Mouse (Mus musculus): Measurements from ENCODE around the gene D8Ertd738e. TPM values are rescaled to one million over a fixed set of nuclear protein-coding genes. Genes with fewer than 3 reads are reported as not detected.
"Not testable (repeated sequence)": the region's sequence is repeated elsewhere in the genome, so short reads cannot be mapped to it uniquely, and the experiment has no call there.

Gene D8Ertd738e
- polyA plus RNA-seq (2014; fragmentation: Nextera tagmentation; extraction: Ambion mirVana): 281 and 304 TPM in 2 replicates

GRCm38 (mm10) chr8:84249257-84250170 lies at the start of gene D8Ertd738e:
Gene D8Ertd738e (minus strand): TSS chr8:84249719.
- Histone ChIP-seq H3K4me1 (ENCODE audit: control insufficient read depth, insufficient read depth, low read length) (no peaks in the 10 kb centered on the region), H3K4me3 (ENCODE audit: low read depth, low read length) (peak within 1 kb of the TSS; percentile 79), H3K9me3 (ENCODE audit: control insufficient read depth, low read length) (no peaks in the 10 kb centered on the region), H3K9ac (ENCODE audit: low read length) (peak within 1 kb of the TSS; percentile 76), H3K4me2 (peak within 1 kb of the TSS; percentile 58), H3K27ac (ENCODE audit: low read depth, low read length) (no peak within 1 kb of the TSS), H3K36me3 (ENCODE audit: control insufficient read depth, insufficient read depth, low read length) (peaks cover 33% of the 10 kb centered on the region; the same call in 1 of the 2 replicates), H3K27me3 (ENCODE audit: control insufficient read depth, insufficient read depth, low read length) (no peaks in the 10 kb centered on the region)
- ATAC-seq (ENCODE audit: low FRiP score) (peak; percentile 94), DNase-seq (ENCODE audit: low spot score, missing footprints) (peak; percentile 98)
- 4% methylated on average over 52 of the region's 52 CpGs for WGBS

- Histone ChIP-seq H3K4me3 (ENCODE audit: low read depth, low read length) (no peak overlapping the region), H3K9ac (ENCODE audit: low read length) (no peak overlapping the region), H3K27ac (ENCODE audit: low read depth, low read length) (no peak overlapping the region), H3K36me3 (ENCODE audit: control insufficient read depth, insufficient read depth, low read length) (no peaks in the 10 kb centered on the region), H3K4me1 (ENCODE audit: control insufficient read depth, insufficient read depth, low read length) (no peaks in the 10 kb centered on the region; the same call in 1 of the 2 replicates), H3K27me3 (ENCODE audit: control insufficient read depth, insufficient read depth, low read length) (no peaks in the 10 kb centered on the region), H3K9me3 (ENCODE audit: control insufficient read depth, low read length) (no peaks in the 10 kb centered on the region), H3K4me2 (no peak overlapping the region)
- 65% methylated on average over 5 of the region's 5 CpGs for WGBS
- DNase-seq (ENCODE audit: low spot score, missing footprints): no peak
- no peak for ATAC-seq (ENCODE audit: low FRiP score)
Observed at GRCm38 (mm10) chr8:84297029-84297785, 47.7 kb upstream of the D8Ertd738e start.

DNA sequence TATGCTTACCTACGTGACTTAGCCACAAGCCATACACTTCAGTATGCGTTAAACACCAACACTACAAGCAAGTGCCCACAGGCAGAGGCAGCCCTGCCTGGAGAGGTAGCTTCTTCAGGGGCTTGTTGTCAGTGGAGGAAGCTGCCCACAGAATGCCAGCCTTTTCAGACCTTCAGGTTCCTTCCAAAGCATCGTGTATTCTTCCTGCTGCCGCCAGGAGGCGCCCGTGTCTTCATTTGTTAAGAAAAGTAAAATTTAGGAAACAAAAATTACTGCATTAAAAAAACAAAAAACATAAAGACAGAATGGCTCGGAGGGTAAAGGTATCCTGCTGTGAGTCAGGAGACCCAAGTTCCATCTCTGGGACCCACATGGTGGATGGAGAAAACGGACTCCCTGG lies 42.2 kb upstream of the D8Ertd738e start:
- H3K27me3 ChIP-seq (ENCODE audit: control insufficient read depth, insufficient read depth, low read length): no peaks in the 10 kb centered on the region
- DNase-seq (ENCODE audit: low spot score, missing footprints) (peak; percentile 94), ATAC-seq (ENCODE audit: low FRiP score) (no peak)
- H3K9ac ChIP-seq (ENCODE audit: low read length): no peak overlapping the region
- no peak overlapping the region for H3K27ac ChIP-seq (ENCODE audit: low read depth, low read length)
- no peaks in the 10 kb centered on the region for H3K36me3 ChIP-seq (ENCODE audit: control insufficient read depth, insufficient read depth, low read length)
- H3K9me3 ChIP-seq (ENCODE audit: control insufficient read depth, low read length): no peaks in the 10 kb centered on the region
- no peak overlapping the region for H3K4me3 ChIP-seq (ENCODE audit: low read depth, low read length)
- no peak overlapping the region for H3K4me2 ChIP-seq
- no peaks in the 10 kb centered on the region for H3K4me1 ChIP-seq (ENCODE audit: control insufficient read depth, insufficient read depth, low read length)
- 23% methylated on average over 8 of the region's 8 CpGs for WGBS

- H3K9me3 ChIP-seq (ENCODE audit: control insufficient read depth, low read length): no peaks in the 10 kb centered on the region
- no peaks in the 10 kb centered on the region for H3K36me3 ChIP-seq (ENCODE audit: control insufficient read depth, insufficient read depth, low read length)
- H3K4me2 ChIP-seq: no peak overlapping the region
- DNase-seq (ENCODE audit: low spot score, missing footprints): peak; percentile 70
- 67% methylated on average over 5 of the region's 5 CpGs for whole genome bisulfite sequencing
- ATAC-seq (ENCODE audit: low FRiP score): no peak
- H3K9ac ChIP-seq (ENCODE audit: low read length): no peak overlapping the region
- H3K27me3 ChIP-seq (ENCODE audit: control insufficient read depth, insufficient read depth, low read length): no peaks in the 10 kb centered on the region
- no peak overlapping the region for H3K4me3 ChIP-seq (ENCODE audit: low read depth, low read length)
- H3K4me1 ChIP-seq (ENCODE audit: control insufficient read depth, insufficient read depth, low read length): no peaks in the 10 kb centered on the region
- H3K27ac ChIP-seq (ENCODE audit: low read depth, low read length): no peak overlapping the region
Observed at GRCm38 (mm10) chr8:84291086-84291485, 41.6 kb upstream of the D8Ertd738e start.

DNA sequence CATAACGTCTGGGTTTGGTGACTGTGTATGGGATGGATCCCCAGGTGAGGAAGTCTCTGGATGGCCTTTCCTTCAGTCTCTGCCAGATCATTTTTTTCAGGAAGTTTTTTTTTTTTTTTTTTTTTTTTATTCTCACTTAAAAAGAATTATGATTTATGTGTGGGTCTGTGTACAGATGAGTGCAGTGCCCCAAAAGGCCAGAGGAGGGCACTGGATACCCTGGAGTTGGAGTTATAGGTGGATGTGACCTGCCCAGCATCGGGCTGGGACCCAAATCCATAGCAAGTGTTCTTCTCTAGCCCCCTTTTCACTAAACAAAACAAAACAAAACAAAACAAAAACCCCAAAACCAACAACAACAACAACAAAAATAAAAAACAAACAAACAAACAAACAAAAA lies 39.4 kb upstream of the D8Ertd738e start:
- Histone ChIP-seq H3K27me3 (ENCODE audit: control insufficient read depth, insufficient read depth, low read length) (no peaks in the 10 kb centered on the region), H3K9ac (ENCODE audit: low read length) (no peak overlapping the region), H3K36me3 (ENCODE audit: control insufficient read depth, insufficient read depth, low read length) (no peaks in the 10 kb centered on the region), H3K27ac (ENCODE audit: low read depth, low read length) (no peak overlapping the region), H3K4me3 (ENCODE audit: low read depth, low read length) (no peak overlapping the region), H3K4me2 (no peak overlapping the region), H3K4me1 (ENCODE audit: control insufficient read depth, insufficient read depth, low read length) (no peaks in the 10 kb centered on the region), H3K9me3 (ENCODE audit: control insufficient read depth, low read length) (no peaks in the 10 kb centered on the region)
- ATAC-seq (ENCODE audit: low FRiP score): no peak
- peak; percentile 90 for DNase-seq (ENCODE audit: low spot score, missing footprints)
- WGBS: 57% methylated on average over 2 of the region's 2 CpGs

DNA sequence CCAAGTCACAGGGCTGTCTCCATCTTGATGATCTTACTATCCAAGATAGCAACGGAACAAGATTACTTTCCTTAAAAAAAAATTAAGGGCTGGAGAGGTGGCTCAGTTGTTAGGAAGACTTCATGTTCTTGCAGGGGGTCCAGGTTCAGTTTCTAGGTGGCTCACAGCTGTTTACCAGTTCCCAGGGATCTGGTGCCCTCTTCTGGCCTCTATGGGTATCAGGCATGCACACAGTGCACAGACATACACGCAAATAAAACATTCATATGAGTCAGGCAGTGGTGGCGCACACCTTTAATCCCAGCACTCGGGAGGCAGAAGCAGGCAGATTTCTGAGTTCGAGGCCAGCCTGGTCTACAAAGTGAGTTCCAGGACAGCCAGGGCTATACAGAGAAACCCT lies 36.1 kb upstream of the D8Ertd738e start:
- not testable (repeated sequence) for DNase-seq (ENCODE audit: low spot score, missing footprints)

DNA sequence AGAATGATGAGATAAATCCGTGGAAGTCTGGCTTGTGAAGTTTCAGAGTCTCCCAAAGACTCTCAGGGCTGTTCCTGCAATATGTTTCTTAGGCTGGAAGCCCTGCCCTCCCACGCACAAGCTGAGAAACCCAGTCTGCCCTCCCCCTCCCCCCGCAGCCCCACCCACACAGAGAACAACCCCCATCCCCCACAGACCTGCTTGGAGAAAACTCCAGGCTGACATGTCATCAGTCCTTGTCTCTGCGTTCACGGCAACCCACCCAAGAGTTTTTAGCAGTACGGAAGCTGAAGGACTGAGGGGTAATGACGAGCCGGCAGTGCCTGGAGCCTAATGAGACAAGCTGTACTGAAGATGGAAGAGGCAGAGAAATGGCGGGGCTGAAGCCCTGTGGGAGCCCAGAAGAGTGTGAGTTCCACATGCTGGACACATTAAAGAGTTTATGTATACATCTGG lies 35.1 kb upstream of the D8Ertd738e start:
- Histone ChIP-seq H3K4me2 (no peak overlapping the region), H3K9ac (ENCODE audit: low read length) (no peak overlapping the region), H3K27me3 (ENCODE audit: control insufficient read depth, insufficient read depth, low read length) (no peaks in the 10 kb centered on the region), H3K36me3 (ENCODE audit: control insufficient read depth, insufficient read depth, low read length) (no peaks in the 10 kb centered on the region), H3K4me3 (ENCODE audit: low read depth, low read length) (no peak overlapping the region), H3K4me1 (ENCODE audit: control insufficient read depth, insufficient read depth, low read length) (no peaks in the 10 kb centered on the region), H3K27ac (ENCODE audit: low read depth, low read length) (no peak overlapping the region), H3K9me3 (ENCODE audit: control insufficient read depth, low read length) (no peaks in the 10 kb centered on the region)
- DNase-seq (ENCODE audit: low spot score, missing footprints) (no peak), ATAC-seq (ENCODE audit: low FRiP score) (no peak)
- 52% methylated on average over 9 of the region's 9 CpGs for WGBS

More for the DNA sequence above, 36.1 kb upstream of the D8Ertd738e start:
- not testable (repeated sequence) for H3K4me1 ChIP-seq (ENCODE audit: control insufficient read depth, insufficient read depth, low read length); H3K36me3 ChIP-seq (ENCODE audit: control insufficient read depth, insufficient read depth, low read length); H3K9me3 ChIP-seq (ENCODE audit: control insufficient read depth, low read length); H3K4me3 ChIP-seq (ENCODE audit: low read depth, low read length); H3K4me2 ChIP-seq; H3K27ac ChIP-seq (ENCODE audit: low read depth, low read length); ATAC-seq (ENCODE audit: low FRiP score); H3K27me3 ChIP-seq (ENCODE audit: control insufficient read depth, insufficient read depth, low read length); H3K9ac ChIP-seq (ENCODE audit: low read length)
- 51% methylated on average over 5 of the region's 5 CpGs for WGBS

- no peaks in the 10 kb centered on the region for H3K36me3 ChIP-seq (ENCODE audit: control insufficient read depth, insufficient read depth, low read length)
- H3K27ac ChIP-seq (ENCODE audit: low read depth, low read length): no peak overlapping the region
- WGBS: 76% methylated on average over 10 of the region's 10 CpGs
- H3K9me3 ChIP-seq (ENCODE audit: control insufficient read depth, low read length): no peaks in the 10 kb centered on the region
- no peak overlapping the region for H3K9ac ChIP-seq (ENCODE audit: low read length)
- ATAC-seq (ENCODE audit: low FRiP score): no peak
- H3K4me2 ChIP-seq: no peak overlapping the region
- H3K4me3 ChIP-seq (ENCODE audit: low read depth, low read length): no peak overlapping the region
- no peak for DNase-seq (ENCODE audit: low spot score, missing footprints)
- no peaks in the 10 kb centered on the region for H3K27me3 ChIP-seq (ENCODE audit: control insufficient read depth, insufficient read depth, low read length)
- no peaks in the 10 kb centered on the region for H3K4me1 ChIP-seq (ENCODE audit: control insufficient read depth, insufficient read depth, low read length)
Observed at GRCm38 (mm10) chr8:84280777-84281176, 31.3 kb upstream of the D8Ertd738e start.

GRCm38 (mm10) chr8:84276447-84276846 lies 26.9 kb upstream of the D8Ertd738e start:
- Histone ChIP-seq H3K4me2 (no peak overlapping the region), H3K36me3 (ENCODE audit: control insufficient read depth, insufficient read depth, low read length) (no peaks in the 10 kb centered on the region), H3K9ac (ENCODE audit: low read length) (no peak overlapping the region), H3K27ac (ENCODE audit: low read depth, low read length) (no peak overlapping the region), H3K9me3 (ENCODE audit: control insufficient read depth, low read length) (no peaks in the 10 kb centered on the region), H3K4me3 (ENCODE audit: low read depth, low read length) (no peak overlapping the region), H3K27me3 (ENCODE audit: control insufficient read depth, insufficient read depth, low read length) (no peaks in the 10 kb centered on the region), H3K4me1 (ENCODE audit: control insufficient read depth, insufficient read depth, low read length) (no peaks in the 10 kb centered on the region)
- no peak for DNase-seq (ENCODE audit: low spot score, missing footprints)
- no peak for ATAC-seq (ENCODE audit: low FRiP score)
- 53% methylated on average over 1 of the region's 1 CpGs for WGBS
